Mouse (Mus musculus): Measurements from ENCODE around the gene Rnf166.

Rnf166 gene

DNA sequence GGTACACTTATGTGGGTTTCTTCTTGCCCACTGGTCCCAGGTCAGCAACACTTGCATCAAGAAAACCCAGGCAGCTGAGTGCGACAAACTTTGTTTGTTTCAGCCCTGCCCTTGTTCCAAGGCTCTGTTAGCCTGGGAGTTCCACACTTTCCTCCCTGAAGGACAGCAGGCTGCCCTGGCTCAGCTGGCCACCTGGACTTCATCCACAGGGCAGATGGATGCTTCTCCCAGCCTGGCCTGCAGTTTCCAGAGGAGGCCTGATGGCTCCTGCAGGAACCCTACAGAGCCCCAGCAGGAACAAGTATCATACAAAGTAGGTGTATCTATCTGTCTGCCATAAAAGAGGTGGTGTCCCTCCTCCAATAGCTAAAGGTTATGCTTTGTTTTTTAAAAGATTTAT is 34.5 kb downstream of the Rnf166 start:
- DNase-seq (ENCODE audit: extremely low spot score, low spot score), result no peak

DNA sequence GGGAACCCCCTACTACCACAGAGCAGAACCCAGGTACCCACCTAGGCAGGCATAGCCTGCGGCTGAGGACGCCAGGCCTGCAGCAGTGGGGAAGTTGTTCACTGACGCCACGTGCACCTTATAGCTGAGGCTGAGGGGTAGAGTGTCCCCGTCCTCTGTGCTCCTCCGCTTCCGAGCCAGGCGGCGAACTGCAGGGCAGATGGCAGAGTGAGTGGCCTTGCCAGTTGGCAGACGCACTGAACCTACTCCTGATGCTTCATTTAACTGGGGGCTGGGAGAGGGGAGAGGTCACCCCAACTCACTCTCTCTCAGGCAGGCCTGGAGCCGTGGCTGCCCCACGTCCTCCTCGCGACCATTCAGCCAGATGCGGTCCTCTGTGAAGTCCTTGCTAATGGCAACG is 36.5 kb downstream of the Rnf166 start:
- DNase-seq (ENCODE audit: extremely low spot score, low spot score), result no peak

DNA sequence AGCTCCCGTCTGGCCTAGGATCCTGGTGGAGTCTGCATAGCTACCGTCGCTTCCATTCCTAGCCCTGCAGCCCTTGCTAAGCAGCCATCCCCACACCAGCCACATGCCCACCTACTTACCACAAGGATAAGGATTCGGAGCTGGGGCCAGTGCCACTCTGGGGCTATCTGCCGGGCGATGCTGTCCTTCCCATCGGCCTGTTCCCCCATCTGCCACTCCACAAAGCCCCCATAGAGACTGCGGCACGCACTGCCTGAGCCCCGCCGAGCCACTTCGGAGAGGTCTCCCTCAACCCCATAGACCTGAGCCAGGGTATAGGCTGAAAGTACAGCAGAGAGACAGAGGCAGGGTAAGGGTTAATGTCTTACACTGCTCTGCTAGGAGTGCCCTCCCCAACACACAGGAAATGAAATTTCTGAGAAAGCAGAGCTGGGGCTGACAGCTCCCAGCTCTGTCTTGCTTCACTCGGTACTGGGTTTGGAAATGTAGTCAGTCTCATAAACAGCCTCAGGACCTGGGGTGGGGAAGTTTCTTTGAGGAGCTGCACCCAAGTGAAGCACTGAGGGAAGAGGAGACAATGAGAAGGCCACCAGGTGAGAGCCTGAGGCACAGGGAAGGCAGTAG is 38.0 kb downstream of the Rnf166 start:
- DNase-seq (ENCODE audit: extremely low spot score, low spot score), result no peak

DNA sequence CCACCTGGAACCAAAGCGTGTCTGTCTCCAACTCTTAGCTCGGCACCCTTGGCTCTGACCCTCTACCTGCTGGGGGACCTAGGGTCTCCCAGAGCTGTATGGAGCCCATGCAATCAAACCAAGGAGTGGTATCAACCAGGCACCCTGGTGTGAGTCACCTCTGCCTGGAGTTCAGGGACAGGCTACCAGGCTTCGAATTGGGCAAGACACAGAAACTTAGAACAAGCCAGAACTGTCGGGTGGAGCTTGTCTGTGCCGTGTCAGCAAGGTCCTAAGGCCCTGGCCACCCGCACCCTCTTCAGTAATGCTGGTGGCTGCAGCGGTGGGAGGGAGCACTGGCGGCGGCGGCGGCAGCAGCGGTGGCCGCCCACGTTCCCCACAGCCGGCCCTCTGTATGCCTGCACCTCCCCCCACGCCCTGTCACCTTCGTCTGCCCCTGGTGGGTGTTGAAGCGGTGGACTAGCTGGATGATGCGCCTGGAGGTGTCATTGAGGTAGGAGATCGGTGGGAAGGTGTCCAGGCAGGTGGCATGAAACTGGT is 39.2 kb downstream of the Rnf166 start:
- no peak for DNase-seq (ENCODE audit: extremely low spot score, low spot score)

DNA sequence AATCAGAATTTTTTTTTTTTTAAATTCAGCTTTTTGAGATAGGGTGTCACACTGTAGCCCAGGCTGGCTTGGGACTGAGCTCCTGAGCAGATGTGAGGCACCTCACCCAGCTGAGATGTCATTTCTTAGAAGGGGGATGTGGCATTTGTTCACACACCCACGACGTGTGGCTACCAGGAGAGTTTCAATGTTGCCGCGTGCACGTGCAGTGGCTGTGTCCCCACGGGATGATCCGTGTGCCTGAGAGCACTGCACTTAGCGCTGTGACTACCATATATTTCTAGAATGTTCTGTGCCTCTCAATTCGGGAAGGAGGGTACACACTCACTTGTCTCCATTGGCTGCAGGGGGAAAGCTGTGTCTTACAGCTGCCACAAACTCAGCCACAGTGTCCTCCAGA is 39.7 kb downstream of the Rnf166 start:
- DNase-seq (ENCODE audit: extremely low spot score, low spot score), result no peak

DNA sequence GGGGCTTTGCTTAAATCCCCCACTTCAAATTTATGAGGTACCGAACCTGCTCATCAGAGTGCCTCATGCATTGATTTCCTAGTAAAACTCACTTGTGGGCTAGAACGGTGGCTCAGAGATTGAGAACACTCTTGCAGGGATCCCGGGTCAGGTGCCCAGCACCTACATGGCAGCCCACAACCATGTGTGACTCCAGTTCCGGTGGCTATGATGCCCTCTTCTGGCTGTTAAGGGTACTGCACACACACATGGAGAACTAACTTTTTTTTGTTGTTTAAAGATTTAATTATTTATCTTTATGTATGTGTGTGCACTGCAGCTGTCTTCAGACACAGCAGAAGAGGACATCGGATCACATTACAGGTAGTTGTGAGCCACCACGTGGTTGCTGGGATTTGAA is 40.5 kb downstream of the Rnf166 start:
- no peak for DNase-seq (ENCODE audit: extremely low spot score, low spot score)

DNA sequence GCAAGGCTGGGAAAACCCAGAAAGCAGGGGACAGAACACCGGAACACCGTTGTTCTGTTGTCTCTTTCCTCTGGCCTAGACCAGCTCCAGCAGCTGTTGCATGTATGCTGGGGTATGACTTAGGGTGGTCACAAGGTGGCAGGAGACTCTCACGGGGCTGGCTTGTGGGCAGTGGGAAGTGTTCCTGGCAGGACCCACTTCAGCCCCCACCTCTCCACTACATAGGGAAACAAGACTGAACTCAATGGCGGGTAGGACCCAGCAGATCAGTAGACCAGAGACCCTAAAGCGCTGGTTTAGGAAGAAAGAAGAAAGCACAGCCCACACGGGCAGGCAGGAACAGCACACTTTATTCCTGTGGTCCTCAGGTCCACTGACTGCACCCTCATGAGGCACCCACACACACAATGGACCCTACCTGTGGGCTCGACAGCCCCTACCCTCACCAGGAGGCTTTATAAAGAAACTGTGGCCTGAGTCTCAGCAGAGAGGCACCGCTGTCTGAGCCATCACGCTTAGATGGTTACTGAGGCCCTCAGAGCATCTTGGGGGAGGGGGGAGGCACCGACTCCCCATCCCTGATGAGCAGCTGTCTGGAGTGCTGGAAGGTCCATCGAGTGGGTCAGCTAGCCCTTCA is 42.5 kb downstream of the Rnf166 start:
- DNase-seq (ENCODE audit: extremely low spot score, low spot score), result no peak

DNA sequence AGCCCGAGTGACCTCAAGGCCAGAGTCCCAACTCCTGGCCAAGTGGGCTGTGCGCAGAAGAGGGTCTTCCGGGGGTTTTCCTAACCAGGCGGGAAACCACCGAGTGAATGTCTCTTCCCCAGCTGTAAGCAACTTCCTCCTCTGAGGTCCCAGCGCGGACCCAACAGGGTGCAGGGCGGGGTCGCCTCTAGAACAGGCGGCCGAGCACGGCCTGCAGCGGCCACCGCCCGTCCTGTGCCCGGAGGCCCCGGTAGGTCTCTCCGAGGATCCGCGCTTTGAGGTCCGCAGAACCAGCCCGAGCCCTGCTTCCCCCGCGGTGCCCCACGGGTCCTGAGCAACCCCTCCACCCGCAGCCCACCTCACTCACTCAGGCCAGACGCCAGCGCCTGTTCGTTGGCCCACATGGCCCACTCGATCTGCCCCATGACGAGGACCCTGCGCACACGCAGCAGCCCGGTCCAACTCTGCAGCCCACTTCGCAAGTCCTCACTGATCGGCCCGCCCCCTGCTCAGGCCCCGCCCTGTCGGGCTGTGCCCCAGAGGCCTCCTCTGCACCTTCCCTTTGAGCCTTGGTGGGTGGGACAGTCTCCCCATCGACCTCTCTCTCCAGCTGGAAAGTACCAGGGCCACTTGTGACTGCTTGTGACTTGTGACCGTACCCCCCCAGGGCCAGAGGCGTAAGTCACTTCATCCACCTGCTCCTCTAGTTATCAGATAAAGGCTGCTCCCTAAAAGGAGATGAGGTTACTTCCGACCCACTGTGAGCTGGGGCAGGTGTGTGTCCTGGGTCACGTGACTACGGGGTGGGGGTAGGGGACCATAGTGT is 43.2 kb downstream of the Rnf166 start, which contains the start of gene Cyba:
Gene Cyba (minus strand): TSS at position 488 of the 826 bp plus-strand sequence.
- peak; percentile 64 for DNase-seq (ENCODE audit: extremely low spot score, low spot score)

DNA sequence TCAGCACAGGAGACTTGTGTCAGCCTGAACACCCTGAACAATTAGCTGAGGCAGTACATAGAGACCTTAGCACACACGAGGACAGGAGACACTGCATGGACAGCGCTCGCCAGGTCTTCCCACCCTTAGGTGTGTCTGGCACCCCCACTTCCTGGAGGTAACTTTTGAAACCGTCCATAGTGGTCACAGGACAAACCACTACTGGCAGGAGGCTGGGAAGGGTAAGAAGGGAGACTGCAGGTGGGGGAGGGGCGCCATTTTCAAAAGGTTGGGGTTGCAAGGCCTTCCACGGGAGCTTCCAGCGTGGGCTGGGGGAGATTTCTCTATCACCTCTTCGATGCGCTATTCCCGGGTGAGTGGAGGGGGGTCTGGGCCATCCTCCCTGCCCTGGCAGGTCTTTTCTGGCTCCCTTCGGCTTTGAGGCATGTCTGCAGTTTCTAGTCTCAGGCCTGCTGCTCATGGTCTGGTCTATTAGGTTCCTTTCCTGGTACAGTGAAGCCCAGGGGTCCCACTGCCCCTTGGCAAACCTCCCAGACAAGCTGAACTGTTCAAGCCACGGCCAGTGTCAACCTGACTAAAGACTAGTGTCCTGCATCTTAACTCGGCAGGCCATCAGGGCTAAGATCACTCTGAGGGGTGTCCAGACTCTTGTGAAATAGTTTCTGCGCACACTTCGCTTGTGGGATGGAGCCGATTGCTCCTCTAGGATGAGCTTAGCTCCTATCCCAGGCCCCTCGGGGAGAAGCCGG is 44.0 kb downstream of the Rnf166 start:
- DNase-seq (ENCODE audit: extremely low spot score, low spot score), result no peak

DNA sequence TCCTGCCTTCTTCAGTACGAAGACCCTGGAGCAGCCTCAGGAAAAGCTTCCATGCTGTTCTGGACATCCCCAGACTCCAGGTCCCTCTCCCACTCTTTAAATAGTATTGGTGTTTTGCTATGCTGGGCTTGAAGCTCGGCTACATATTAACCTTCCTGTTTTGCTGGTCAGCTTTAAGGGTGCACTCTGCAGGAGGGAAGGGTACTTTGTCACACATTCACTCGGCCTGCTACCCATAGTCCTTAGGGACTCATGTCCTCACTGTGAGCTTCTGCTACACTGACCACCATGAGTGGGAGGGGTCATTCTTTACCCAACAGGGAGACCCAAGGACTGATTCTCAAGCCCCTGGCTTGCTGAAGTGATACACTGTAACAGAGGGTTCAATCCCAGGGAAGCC is 45.2 kb downstream of the Rnf166 start:
- no peak for DNase-seq (ENCODE audit: extremely low spot score, low spot score)

DNA sequence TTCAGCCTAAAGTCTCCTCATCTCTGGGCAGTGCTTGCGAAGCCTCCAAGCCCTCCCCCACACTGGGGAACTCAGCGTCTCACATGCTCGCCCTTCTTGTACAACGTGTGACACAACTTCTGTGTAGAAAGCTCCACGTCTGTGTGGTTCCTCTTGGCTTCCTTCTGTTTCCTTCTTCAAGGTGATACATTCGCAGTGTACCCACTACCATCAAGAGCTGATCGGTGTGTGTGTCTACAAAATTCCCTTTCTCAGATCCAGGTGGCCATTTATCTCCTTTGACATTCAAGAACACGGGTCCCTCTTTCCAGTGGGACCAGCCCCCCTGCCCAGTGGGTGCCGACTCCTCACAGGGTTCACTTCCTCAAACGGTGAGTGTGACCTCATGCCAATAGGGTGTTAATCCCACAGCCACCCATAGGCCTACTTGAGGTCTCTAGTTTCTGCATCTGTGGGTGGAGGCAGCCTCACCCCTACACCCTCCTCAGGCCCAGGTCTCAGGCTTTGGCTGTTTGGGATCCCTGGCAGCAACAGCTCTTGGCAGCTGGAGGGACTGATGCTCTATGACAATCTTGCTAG is 45.7 kb downstream of the Rnf166 start:
- no peak for DNase-seq (ENCODE audit: extremely low spot score, low spot score)

DNA sequence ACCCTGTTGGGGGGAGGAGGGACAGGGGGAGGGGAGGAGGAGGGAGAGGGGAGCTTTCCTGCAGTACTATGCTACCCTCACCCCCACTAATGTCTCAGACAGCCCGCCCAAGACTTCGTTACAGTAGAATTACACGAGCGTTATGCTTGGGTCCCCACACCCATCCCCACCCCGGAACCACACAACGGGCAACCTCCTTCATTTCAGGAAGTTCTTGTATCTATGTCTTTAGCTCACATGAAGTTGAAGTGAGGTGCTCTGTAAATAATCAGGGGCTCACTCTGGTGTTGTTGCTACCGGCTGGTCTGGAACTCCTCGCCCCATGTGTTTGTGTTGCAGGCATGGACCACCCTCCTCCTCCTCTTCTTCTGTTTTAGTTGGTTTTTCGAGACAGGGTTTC is 47.7 kb downstream of the Rnf166 start:
- DNase-seq (ENCODE audit: extremely low spot score, low spot score), result no peak

DNA sequence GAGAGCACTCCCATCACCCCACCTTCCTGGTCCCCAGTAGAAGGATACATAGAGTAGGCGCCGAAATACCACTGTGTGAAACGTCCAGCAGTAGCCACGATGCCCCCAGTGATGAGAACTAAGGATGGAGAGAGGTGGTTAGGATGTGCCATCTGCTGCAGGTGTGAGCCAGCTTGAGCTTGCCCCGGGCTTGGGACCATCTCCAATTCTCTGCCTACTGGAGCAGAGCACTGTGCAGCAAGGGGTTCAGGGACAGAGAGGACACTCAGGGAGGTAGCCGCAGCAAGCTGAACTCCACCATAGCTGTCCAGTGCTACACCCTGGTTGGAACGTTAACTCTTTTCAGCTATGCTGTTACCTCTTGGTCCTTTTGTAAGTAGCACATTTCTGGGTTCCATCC is 48.3 kb downstream of the Rnf166 start:
- DNase-seq (ENCODE audit: extremely low spot score, low spot score), result no peak

DNA sequence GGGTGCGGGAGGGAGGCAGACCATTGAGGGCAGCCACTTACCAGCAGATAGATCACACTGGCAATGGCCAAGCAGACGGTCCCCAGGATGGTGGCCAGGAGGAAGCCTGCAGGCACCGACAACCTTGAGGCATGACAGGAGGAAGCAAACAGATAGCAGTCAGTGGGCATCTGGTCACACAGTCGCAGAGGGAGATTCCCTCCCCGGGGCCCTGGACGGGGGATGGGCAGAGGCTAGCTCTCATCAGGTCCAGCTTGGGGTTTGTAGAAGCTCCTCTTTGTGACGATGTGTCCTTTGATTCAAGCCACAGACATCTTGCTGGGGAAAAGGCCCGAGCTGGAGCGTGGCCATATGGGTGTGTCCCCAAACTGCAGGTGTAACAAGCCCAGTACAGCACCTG is 49.7 kb downstream of the Rnf166 start:
- no peak for DNase-seq (ENCODE audit: extremely low spot score, low spot score)

DNA sequence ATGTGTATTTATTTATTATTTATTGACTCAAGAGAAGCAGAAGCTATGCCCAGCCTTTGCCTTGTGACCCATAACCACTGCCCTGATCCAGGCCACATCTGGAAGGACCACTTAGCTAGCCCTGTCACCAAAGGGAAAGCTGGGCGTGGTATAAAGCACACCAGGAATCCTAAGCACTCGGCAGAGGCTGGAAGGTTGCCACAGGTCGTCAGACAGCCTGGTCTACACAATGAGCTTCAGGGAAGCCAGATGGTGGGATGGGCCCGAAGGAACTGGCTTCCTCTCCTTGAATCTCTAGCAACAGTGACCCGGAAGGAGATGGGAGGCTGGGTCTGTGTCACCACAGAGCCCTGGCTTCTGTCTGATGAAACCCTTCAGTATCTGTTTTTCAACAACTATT is 52.2 kb downstream of the Rnf166 start:
- DNase-seq (ENCODE audit: extremely low spot score, low spot score), result no peak

DNA sequence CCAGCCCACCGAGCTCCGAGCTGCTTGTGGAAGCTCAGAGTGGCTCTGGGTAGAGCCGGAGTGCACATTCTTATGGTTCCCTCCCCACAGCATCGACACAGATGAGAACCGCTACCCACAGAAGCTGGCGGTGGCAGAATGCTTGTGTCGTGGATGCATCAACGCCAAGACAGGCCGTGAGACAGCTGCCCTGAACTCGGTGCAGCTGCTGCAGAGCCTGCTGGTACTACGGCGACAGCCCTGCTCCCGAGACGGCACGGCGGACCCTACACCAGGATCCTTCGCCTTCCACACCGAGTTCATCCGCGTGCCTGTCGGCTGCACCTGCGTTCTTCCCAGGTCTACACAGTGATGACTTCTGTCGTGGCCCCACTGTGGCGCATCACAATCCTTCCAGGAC is 52.6 kb downstream of the Rnf166 start:
- DNase-seq (ENCODE audit: extremely low spot score, low spot score), result no peak

DNA sequence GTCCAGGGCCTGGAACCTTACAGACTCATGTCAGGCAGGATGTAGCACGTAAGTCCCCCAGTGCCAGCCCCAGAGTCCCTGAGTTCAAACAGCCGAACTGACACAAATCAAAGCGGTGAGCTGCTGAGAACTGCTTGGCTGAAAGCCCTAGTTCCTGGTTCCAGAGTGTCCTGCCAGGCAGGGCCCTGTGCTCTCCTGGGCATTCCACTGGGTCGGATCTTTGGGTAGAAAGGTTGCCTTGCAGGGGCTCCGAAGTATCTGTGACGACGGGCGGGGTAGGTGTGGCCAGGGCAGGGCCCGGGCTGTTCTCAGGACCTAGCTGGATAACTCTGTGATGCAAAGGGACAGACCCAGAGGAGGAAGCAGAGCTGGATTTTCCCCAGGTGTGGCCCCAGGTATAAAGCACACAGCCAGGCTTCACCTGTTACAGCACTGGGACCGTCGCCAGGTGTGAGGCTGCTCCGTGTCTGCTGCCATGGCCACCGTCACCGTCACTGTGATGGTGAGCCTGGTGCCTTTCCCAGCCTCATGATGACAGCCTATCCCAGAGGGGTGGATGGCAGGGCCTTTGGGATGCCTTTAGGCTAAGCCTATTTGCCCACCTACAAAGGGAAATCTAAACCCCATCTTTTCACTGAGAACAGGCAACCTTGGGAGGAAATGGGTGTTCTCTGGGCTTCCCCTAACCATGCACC is 54.3 kb downstream of the Rnf166 start, which contains the start of gene Il17c:
Gene Il17c (plus strand): TSS at position 645 of the 695 bp plus-strand sequence.
- DNase-seq (ENCODE audit: extremely low spot score, low spot score), result no peak

DNA sequence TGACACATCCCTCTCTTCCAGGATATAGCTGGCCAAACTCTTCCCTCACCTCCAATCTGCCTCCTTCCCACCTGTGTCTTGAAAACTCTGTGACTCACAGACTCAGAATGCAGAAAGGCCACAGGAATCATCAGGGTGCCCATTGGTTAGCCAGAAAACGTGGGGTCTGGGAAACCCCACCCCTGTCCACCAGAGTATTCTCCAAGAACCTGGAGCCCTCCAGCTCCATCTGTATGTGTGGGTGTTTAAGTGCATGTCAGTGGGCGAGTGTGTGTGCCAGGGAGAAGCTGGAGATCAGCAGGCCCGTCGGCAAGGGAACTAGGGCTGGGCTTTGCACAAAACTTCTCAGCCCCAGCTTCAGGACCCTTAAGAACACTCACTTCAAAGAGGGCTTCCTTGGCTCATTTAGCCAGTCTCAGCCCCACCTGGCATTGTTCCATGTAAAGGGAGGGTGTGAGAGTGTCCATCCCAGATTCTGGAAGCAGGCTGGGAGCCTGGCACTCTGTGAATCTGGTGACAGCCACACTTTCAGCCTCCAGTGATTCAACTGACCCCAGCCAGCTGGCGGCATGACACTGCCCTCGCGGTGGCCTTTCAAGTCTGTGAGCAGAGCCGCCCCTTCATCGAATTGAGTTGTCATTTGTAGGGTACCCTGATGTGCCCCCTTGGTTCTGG is 55.8 kb downstream of the Rnf166 start:
- no peak for DNase-seq (ENCODE audit: extremely low spot score, low spot score)

All from neural tube, embryonic 10.5 days (tissue).